Mouse (Mus musculus) cerebellum, postnatal 25 days (tissue): ENCODE measurements around the gene Dpp4.

Source experiments
- DNase-seq, 2 experiments: peaks; one replicate each; pipeline ENCODE4 v3.0.0; 2021; ENCODE audit warnings: mixed read lengths in 2 of 2

Gene Dpp4

GRCm38 (mm10) chr2:62408216-62408615 is 3.8 kb downstream of the Dpp4 start:
- no peak for DNase-seq

- DNase-seq: no peak
Observed at GRCm38 (mm10) chr2:62403556-62404135, 8.4 kb downstream of the Dpp4 start.

DNA sequence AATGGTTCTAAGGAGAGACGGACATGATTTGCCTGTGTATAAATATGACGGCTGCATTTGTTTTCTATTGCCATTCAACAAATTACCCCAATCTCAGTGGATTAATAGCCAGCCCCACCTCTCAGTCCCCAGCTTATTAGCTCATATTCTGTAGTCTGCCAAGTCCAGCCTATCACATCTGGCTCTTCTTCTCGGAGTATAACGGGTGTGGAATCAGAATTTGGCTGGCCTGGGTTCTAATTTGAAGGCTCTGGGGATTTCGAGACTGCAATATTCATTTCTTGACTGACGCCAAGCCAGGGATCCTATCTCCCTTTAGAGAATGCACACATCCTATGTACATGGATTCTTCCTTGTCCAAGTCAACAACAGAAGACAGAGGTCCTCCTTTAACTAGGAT is 11.0 kb downstream of the Dpp4 start:
- DNase-seq: no peak

DNA sequence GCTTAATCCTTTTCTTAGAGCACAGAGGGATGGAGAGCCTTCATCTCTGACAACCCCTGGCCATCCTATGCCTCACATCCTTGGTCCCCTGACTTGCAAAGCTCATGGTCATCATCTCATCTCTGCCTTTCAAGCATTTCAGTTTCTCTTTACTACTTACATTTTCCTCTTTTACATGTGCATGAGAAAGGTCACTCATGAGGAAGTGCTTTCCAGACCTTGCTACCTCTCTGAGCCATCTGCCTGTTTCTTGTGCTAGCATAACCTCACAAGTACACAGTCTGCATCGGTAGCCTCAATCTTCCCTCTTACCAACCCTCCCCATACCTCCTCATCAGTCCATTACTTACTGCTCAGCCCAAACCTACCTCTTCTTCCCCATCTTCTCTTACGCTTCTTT is 12.2 kb downstream of the Dpp4 start:
- DNase-seq: no peak

- no peak for DNase-seq
Observed at GRCm38 (mm10) chr2:62399361-62399760, 12.7 kb downstream of the Dpp4 start.

DNA sequence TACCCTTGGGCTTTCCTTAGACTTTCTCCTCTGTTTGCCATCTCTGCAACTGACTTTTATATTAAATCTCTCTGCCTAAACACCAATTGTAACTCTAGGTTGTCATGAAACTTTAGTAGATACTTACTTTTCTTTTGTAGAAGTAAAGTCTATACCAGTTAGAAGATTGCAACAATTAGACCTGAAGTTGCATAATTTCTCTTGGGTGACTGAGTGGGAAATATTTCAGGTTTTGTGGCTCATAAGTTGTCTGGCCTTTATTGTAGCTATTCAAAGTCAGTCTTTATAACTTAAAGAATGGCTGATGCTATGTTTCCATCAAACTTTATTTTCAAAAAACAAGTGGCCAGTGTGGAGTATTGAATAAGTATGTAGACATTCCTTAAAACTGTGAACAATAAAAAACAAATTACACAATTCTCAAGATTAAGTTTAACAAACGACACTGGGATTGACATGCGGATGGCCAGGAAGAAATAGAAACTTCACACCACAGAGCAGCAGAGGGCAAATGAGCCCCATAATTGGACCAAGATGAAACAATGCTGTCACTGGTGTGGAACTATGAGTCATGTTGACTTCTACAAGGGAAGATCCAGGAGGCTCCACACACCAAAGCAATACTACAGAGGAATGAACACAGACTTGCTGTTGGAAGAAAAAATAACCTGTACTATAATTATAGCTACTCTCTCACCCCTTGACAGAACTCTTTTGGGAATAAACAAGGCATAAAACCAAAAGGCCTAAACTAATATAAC is 13.7 kb downstream of the Dpp4 start:
- DNase-seq: no peak

DNA sequence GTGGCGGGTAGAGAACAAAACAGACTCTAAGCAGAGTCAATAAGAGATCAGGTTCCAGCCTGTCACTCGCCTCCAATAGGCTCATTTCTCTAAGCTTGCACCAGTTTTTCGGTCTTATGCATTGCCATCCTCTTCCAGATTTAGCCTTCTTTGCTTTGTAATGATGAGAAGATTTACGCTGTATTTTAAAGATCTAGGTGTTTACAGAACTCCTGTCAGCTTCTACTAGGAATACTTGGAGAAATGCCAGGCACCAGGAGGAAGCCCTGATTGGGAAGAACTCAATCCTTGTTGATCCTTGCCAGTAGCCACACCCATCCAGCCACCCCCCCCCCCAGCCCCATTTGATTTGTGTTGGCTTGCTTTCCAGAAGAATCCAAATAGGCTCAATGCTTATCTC is 14.4 kb downstream of the Dpp4 start:
- no peak for DNase-seq

DNA sequence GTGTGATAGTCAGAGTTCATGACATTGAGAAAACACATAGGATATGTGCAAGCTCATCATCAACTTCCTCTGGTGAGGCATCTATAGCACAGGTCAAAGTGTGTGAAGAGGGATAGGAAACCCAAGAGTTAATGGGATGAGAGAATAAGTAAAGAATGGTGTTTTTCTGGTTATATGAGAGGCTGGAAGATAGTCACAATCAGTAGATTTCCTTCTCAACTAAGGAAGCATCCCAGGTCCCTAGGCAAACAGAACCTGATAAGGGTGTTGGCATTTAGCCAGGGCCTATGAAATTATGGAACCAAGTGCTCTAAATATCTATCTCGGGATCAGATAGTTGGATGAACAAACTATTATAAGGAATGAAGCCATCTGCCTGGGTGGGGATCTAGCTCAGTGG is 15.2 kb downstream of the Dpp4 start:
- DNase-seq: no peak

- DNase-seq: no peak
Observed at GRCm38 (mm10) chr2:62394800-62395199, 17.2 kb downstream of the Dpp4 start.

DNA sequence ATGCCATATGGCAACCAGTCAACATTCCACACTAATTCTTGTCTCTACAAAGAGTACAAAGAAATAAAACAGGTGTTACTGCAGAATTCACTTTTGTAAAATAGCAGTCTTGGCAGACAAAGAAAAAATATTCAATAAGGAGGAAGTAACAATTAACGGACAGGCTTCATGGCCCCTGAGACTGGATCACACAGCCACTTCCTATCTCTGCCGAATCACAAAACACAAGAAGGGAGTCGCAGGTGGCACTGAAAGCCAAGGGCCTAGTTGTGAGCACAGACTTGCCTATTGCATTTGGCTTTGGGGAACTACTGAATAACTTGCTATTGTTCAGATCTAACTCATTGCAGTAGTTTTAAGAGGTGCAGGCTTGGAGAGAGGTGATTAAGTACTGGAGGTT is 19.9 kb downstream of the Dpp4 start:
- no peak for DNase-seq

DNA sequence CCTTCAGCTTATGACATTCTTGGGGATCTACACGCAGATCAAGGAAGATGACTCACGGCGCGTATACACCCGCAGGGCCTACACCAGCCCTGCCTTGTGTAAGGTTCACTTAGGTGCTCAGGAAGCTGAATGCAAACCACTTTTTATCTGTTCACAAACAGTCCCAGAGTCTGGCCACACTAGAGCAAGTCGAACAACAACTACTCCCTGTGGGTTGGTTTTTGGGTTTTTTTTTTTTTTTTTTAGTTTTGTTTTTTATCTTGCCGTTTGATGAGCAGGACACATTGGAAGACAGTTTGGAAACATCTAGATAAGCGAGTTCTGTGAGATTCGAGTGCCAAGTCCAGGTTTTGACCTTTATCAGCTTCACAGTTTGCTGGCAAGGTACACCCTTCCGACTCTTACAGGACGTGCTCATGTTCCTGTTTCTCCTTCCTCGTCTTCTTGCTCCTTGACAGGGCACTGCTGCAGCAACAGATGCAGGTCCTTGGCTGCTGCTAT is 21.0 kb downstream of the Dpp4 start:
- DNase-seq: no peak

DNA sequence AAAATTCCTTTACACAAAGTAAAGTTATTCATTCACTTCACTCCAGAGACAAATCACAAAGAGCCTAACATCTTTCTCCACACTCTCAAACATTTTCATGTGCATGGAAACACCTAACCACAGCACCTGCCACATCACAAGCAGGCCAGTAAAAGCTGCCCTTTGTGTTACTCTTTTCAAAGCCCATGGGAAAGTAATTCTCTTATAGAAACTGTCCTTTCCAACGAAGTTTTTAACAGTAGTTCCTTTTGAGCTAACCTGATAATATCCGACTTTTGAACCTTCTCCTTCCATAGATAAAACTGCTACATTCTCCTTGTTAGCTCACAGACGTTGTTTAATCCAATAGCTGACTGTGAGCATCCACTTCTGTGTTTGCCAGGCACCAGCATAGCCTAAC is 21.7 kb downstream of the Dpp4 start:
- DNase-seq: no peak

DNA sequence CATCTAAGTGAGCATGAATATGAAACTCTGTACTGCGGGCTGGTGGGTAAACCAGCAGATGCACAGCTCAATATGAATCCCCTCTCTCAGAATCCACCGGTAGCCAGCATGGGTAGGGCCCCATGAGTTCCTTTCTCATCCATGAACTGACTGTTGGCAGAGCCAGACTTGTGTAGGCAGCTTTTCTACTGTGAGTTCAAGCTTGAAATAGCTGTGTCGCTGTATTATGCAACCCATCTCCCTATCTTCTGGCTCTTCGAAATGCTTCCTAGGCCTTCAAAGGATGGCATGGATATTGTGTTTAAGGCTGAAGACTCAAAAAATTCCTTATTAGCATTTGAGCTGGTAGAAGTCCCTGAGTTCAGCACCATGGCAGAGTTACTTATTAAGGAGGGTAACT is 23.2 kb downstream of the Dpp4 start:
- DNase-seq: no peak

DNA sequence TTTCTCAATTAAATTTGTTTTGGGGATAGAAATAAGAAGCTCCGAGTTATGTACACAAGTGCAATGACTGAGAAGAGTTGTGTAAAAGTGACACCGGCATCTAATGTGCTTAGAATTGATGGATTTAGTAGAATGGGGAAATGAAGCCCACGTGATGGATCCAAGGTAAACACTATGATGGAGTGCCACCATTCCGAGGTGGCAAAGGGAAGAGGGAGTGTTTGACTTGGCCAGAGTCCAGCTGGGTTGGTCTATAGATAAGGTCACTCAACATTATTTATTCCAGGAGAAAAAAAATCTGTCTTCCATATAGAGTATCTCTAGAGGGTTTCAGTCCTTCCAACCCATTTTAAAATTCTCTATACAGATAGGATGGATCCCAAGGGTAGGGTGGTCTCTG is 28.8 kb downstream of the Dpp4 start:
- DNase-seq: no peak

- no peak for DNase-seq
Observed at GRCm38 (mm10) chr2:62382440-62382839, 29.6 kb downstream of the Dpp4 start.

- no peak for DNase-seq
Observed at GRCm38 (mm10) chr2:62381756-62382155, 30.3 kb downstream of the Dpp4 start.

DNA sequence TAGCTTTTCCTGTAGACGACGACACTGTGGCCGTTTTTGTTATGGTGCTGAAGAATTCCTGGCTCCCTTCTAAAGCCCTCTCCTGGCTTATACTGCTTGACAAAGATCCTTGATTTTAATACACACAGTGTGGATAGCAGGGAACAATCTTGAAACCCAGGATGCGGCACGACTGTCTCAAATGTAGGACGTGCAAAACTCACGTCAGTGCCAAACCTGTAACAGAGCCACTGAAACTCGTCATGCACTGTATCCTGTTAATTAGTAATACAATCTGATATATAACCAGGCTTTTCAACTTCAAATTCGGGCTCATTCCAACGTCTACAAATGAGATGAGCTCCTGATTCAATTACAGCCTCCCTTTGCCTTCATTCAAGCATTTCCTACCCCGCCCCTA is 38.3 kb downstream of the Dpp4 start:
- no peak for DNase-seq

- DNase-seq: no peak
Observed at GRCm38 (mm10) chr2:62370048-62370447, 42.0 kb downstream of the Dpp4 start.

- peak; percentile 47 to 70 for DNase-seq
Observed at GRCm38 (mm10) chr2:62368349-62369053, 43.5 kb downstream of the Dpp4 start.

DNA sequence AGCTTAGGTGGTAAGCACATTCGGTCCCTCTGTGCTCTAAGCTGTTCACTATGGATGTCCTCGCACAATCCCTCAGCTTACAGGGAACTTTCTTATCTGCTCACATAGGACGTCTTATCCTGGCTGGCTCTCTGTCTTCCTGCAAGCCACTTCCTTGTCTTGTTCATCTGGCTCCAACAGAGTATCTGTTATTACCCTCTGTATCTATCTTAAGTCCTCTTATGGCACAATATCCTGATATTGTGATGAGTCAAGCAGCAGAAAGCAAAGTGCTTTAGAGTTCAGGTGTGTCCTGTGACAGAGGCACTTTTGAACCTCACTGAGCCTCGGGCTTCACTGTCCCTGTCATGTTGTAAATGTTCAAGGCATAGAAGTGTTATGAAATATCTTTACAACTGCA is 48.4 kb downstream of the Dpp4 start:
- no peak for DNase-seq

DNA sequence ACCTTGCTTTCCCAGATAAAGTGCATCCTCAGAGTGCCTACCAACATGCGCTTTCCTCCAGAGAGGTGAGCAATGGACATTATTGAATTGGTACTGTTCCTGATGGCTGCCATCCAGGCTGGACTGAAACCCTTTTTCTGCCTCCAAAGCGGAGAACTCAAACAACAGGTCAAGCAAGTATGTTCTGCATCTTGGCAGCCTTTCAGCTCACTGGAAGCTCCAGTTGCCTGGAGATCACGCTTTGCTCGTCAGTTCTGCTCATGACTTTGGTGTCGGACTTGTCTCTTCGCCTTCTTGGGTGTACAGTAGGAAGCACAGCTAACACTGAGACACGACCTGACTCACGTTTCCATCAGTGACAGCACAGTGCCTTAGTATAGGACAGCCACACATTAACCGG is 49.8 kb downstream of the Dpp4 start:
- peak in 1 of 2 experiments; percentile 12 for DNase-seq

- DNase-seq: no peak
Observed at GRCm38 (mm10) chr2:62361514-62361913, 50.5 kb downstream of the Dpp4 start.

- DNase-seq: no peak
Observed at GRCm38 (mm10) chr2:62360872-62361271, 51.2 kb downstream of the Dpp4 start.

GRCm38 (mm10) chr2:62357259-62357658 is 54.8 kb downstream of the Dpp4 start:
- DNase-seq: no peak
